Mouse (Mus musculus): ENCODE data around the gene 4931414P19Rik. TPM values are rescaled to one million over a fixed set of nuclear protein-coding genes. Genes with fewer than 3 reads are reported as not detected.

The 4931414P19Rik gene
- polyA plus RNA-seq, 1 experiment from 2014 or later = 6.0 TPM

- ATAC-seq = no peak
- H3K9ac ChIP-seq = no peak overlapping the region
- H3K9me3 ChIP-seq = no peaks in the 10 kb centered on the region
- no peaks in the 10 kb centered on the region for H3K27me3 ChIP-seq (replicated peaks)
- whole genome bisulfite sequencing = 81% methylated on average over 14 of the region's 14 CpGs
- no peak overlapping the region for H3K27ac ChIP-seq
- no peaks in the 10 kb centered on the region for H3K36me3 ChIP-seq
- no peak overlapping the region for H3K4me2 ChIP-seq (replicated peaks)
- H3K4me3 ChIP-seq (replicated peaks) = no peak overlapping the region
- H3K4me1 ChIP-seq (replicated peaks) = no peaks in the 10 kb centered on the region
Measured at GRCm38 (mm10) chr14:54560527-54561242, 45.1 kb downstream of the 4931414P19Rik start.

- no peak for ATAC-seq
- Histone ChIP-seq H3K4me1 (replicated peaks) (peaks cover 5% of the 10 kb centered on the region; the same call in 1 of the 2 replicates), H3K4me2 (replicated peaks) (no peak overlapping the region), H3K27me3 (replicated peaks) (no peaks in the 10 kb centered on the region), H3K9me3 (no peaks in the 10 kb centered on the region), H3K36me3 (no peaks in the 10 kb centered on the region), H3K27ac (no peak overlapping the region), H3K4me3 (replicated peaks) (no peak overlapping the region), H3K9ac (no peak overlapping the region)
- 73% methylated on average over 8 of the region's 8 CpGs for WGBS
Measured at GRCm38 (mm10) chr14:54557330-54557729, 48.5 kb downstream of the 4931414P19Rik start.

GRCm38 (mm10) chr14:54553975-54554769 is 51.6 kb downstream of the 4931414P19Rik start, which contains the start of gene Haus4:
Gene Haus4, minus strand, starts transcription at chr14:54554616.
- under 1% methylated on average over 76 of the region's 76 CpGs for WGBS
- H3K9ac ChIP-seq = peak within 1 kb of the TSS; percentile 70
- H3K9me3 ChIP-seq = no peaks in the 10 kb centered on the region
- H3K36me3 ChIP-seq = peaks cover 12% of the 10 kb centered on the region
- H3K27ac ChIP-seq = peak within 1 kb of the TSS; percentile 81
- peaks cover 5% of the 10 kb centered on the region; the same call in 1 of the 2 replicates for H3K4me1 ChIP-seq (replicated peaks)
- H3K27me3 ChIP-seq (replicated peaks) = no peaks in the 10 kb centered on the region
- peak within 1 kb of the TSS; percentile 80 for H3K4me2 ChIP-seq (replicated peaks)
- ATAC-seq = peak; percentile 98
- peak within 1 kb of the TSS; percentile 48 for H3K4me3 ChIP-seq (replicated peaks)

GRCm38 (mm10) chr14:54553454-54553974 is 52.3 kb downstream of the 4931414P19Rik start:
- Histone ChIP-seq H3K36me3 (peaks cover 17% of the 10 kb centered on the region), H3K4me2 (replicated peaks) (peak overlapping the region; percentile 80), H3K9ac (peak overlapping the region; percentile 70), H3K27me3 (replicated peaks) (no peaks in the 10 kb centered on the region), H3K4me1 (replicated peaks) (peaks cover 5% of the 10 kb centered on the region; the same call in 1 of the 2 replicates), H3K9me3 (no peaks in the 10 kb centered on the region), H3K4me3 (replicated peaks) (peak overlapping the region; percentile 48), H3K27ac (peak overlapping the region; percentile 81)
- no peak for ATAC-seq
- 2% methylated on average over 21 of the region's 21 CpGs for WGBS

- no peak overlapping the region for H3K4me3 ChIP-seq (replicated peaks)
- H3K27me3 ChIP-seq (replicated peaks) = no peaks in the 10 kb centered on the region
- WGBS = 92% methylated on average over 5 of the region's 5 CpGs
- H3K9me3 ChIP-seq = no peaks in the 10 kb centered on the region
- no peak overlapping the region for H3K9ac ChIP-seq
- no peak overlapping the region for H3K4me2 ChIP-seq (replicated peaks)
- no peak overlapping the region for H3K27ac ChIP-seq
- peaks cover 38% of the 10 kb centered on the region for H3K36me3 ChIP-seq
- no peak for ATAC-seq
- H3K4me1 ChIP-seq (replicated peaks) = no peaks in the 10 kb centered on the region
Measured at GRCm38 (mm10) chr14:54544703-54545102, 61.1 kb downstream of the 4931414P19Rik start.

- Histone ChIP-seq H3K4me1 (replicated peaks) (no peaks in the 10 kb centered on the region), H3K27me3 (replicated peaks) (no peaks in the 10 kb centered on the region), H3K27ac (no peak overlapping the region), H3K4me2 (replicated peaks) (no peak overlapping the region), H3K36me3 (peaks cover 11% of the 10 kb centered on the region), H3K9ac (no peak overlapping the region), H3K9me3 (no peaks in the 10 kb centered on the region), H3K4me3 (replicated peaks) (no peak overlapping the region)
- 62% methylated on average over 11 of the region's 11 CpGs for WGBS
- no peak for ATAC-seq
Measured at GRCm38 (mm10) chr14:54540771-54541170, 65.0 kb downstream of the 4931414P19Rik start.

- H3K4me1 ChIP-seq (replicated peaks) = no peaks in the 10 kb centered on the region
- H3K27ac ChIP-seq = no peak overlapping the region
- H3K9ac ChIP-seq = no peak overlapping the region
- H3K9me3 ChIP-seq = no peaks in the 10 kb centered on the region
- H3K27me3 ChIP-seq (replicated peaks) = no peaks in the 10 kb centered on the region
- ATAC-seq = no peak
- H3K4me3 ChIP-seq (replicated peaks) = no peak overlapping the region
- peaks cover 4% of the 10 kb centered on the region; the same call in 1 of the 2 replicates for H3K36me3 ChIP-seq
- H3K4me2 ChIP-seq (replicated peaks) = no peak overlapping the region
- 96% methylated on average over 2 of the region's 2 CpGs for WGBS
Measured at GRCm38 (mm10) chr14:54538580-54538979, 67.2 kb downstream of the 4931414P19Rik start.

MicroRNAs within 50 kb of the gene (microRNA counts, 519-probe panel; counts per million panel counts)
- 97.1 counts per million, percentile 29 among the panel's probes with 10 or more counts for microRNA mmu-miR-686

Other genes starting within 250 kb of the 4931414P19Rik start
- gene Oxa1l, start 245.2 kb downstream of the 4931414P19Rik start, polyA plus RNA-seq (2015; fragmentation: Nextera tagmentation; extraction: Ambion mirVana) = 41.7 and 48.8 TPM in 2 replicates
- 51.0 and 56.3 TPM in 2 replicates for gene Slc7a7, start 188.2 kb downstream of the 4931414P19Rik start, polyA plus RNA-seq (2015; fragmentation: Nextera tagmentation; extraction: Ambion mirVana)
- gene Mrpl52, start 179.1 kb downstream of the 4931414P19Rik start, polyA plus RNA-seq (2015; fragmentation: Nextera tagmentation; extraction: Ambion mirVana) = 270 and 308 TPM in 2 replicates
- gene Mmp14, start 174.4 kb downstream of the 4931414P19Rik start, polyA plus RNA-seq (2015; fragmentation: Nextera tagmentation; extraction: Ambion mirVana) = 110 and 112 TPM in 2 replicates
- gene Lrp10, start 141.9 kb downstream of the 4931414P19Rik start, polyA plus RNA-seq (2015; fragmentation: Nextera tagmentation; extraction: Ambion mirVana) = 57.2 and 60.6 TPM in 2 replicates
- 1.6 and 1.9 TPM in 2 replicates for gene Rem2, start 129.9 kb downstream of the 4931414P19Rik start, polyA plus RNA-seq (2015; fragmentation: Nextera tagmentation; extraction: Ambion mirVana)
- gene Prmt5, start 88.5 kb downstream of the 4931414P19Rik start, polyA plus RNA-seq (2015; fragmentation: Nextera tagmentation; extraction: Ambion mirVana) = 78.0 and 80.0 TPM in 2 replicates
- 53.9 and 57.2 TPM in 2 replicates for gene Haus4, start 51.4 kb downstream of the 4931414P19Rik start, polyA plus RNA-seq (2015; fragmentation: Nextera tagmentation; extraction: Ambion mirVana)
- 18.2 and 19.0 TPM in 2 replicates for gene Ajuba, start 28.4 kb downstream of the 4931414P19Rik start, polyA plus RNA-seq (2015; fragmentation: Nextera tagmentation; extraction: Ambion mirVana)
- gene Psmb5, start 12.0 kb upstream of the 4931414P19Rik start, polyA plus RNA-seq (2015; fragmentation: Nextera tagmentation; extraction: Ambion mirVana) = 360 and 408 TPM in 2 replicates
- not detected in 2 replicates for gene Psmb11, start 15.4 kb upstream of the 4931414P19Rik start, polyA plus RNA-seq (2015; fragmentation: Nextera tagmentation; extraction: Ambion mirVana)
- not detected in 2 replicates for gene Gm17606, start 35.0 kb upstream of the 4931414P19Rik start, polyA plus RNA-seq (2015; fragmentation: Nextera tagmentation; extraction: Ambion mirVana)
- gene Cdh24, start 35.4 kb upstream of the 4931414P19Rik start, polyA plus RNA-seq (2015; fragmentation: Nextera tagmentation; extraction: Ambion mirVana) = 2.8 and 3.0 TPM in 2 replicates
- gene 1700123O20Rik, start 80.2 kb upstream of the 4931414P19Rik start, polyA plus RNA-seq (2015; fragmentation: Nextera tagmentation; extraction: Ambion mirVana) = 83.7 and 84.8 TPM in 2 replicates
- 105 and 107 TPM in 2 replicates for gene Acin1, start 80.9 kb upstream of the 4931414P19Rik start, polyA plus RNA-seq (2015; fragmentation: Nextera tagmentation; extraction: Ambion mirVana)
- gene Gm29776, start 92.8 kb upstream of the 4931414P19Rik start, polyA plus RNA-seq (2015; fragmentation: Nextera tagmentation; extraction: Ambion mirVana) = 0.11 and 0.15 TPM in 2 replicates
- 0.19 and 0.21 TPM in 2 replicates for gene Cebpe, start 106.2 kb upstream of the 4931414P19Rik start, polyA plus RNA-seq (2015; fragmentation: Nextera tagmentation; extraction: Ambion mirVana)
- 30.9 and 33.0 TPM in 2 replicates for gene Slc7a8, start 176.0 kb upstream of the 4931414P19Rik start, polyA plus RNA-seq (2015; fragmentation: Nextera tagmentation; extraction: Ambion mirVana)
- not detected in 2 replicates for gene Rnf212b, start 208.1 kb upstream of the 4931414P19Rik start, polyA plus RNA-seq (2015; fragmentation: Nextera tagmentation; extraction: Ambion mirVana)